ENCODE assay signal across 10 mouse cellular contexts in the genomic region with DNA sequence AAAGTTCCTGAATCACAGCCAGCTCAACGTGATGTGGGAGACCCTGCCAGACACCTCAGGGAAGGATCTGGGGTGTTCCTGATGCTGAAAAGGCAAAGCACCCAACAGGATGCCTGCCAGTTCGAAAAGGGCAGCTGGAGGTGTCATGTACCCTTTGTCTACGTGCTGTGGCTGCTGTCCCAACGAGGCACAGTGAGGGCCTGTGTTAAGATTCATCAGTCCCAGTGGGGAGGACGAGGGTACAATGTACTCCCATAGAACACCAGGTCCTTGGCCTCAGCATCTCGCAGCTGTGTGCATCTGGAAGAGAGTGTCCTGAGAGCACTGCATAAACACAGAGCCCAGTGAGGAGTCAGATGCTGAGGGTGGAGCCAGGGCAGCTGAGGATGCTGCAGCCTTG.
DNase-seq lines count a peak whose midpoint lies in the region; ATAC-seq lines count a peak whose summit lies in the region.
"Had no signal": no experiment of that assay in that cellular context is flagged by ENCODE, and none has a peak within 500 bp of the region (broad histone marks: within the 10 kb centered on the region; RNA-seq: fewer than 3 reads in every experiment).

No protein-coding gene starts in this region.

- H3K4me1 ChIP-seq in liver, embryonic 12.5 days, result no peaks in the 10 kb centered on the region

- H3K36me3 ChIP-seq in liver, embryonic 12.5 days, result no peaks in the 10 kb centered on the region

- H3K4me2 ChIP-seq in liver, embryonic 12.5 days, result no peak overlapping the region

- 0 out of 2 replicates have a peak, but pooled peaks cover 3% of the 10 kb centered on the region for H3K9me3 ChIP-seq in liver, embryonic 12.5 days (replicated peaks)

- WGBS in liver, embryonic 12.5 days (ENCODE audit: insufficient replicate concordance), result 51% methylated on average over 6 of the region's 6 CpGs

- DNase-seq in left cerebral cortex, adult 11 months (ENCODE audit: low spot score), result peak; percentile 57
- DNase-seq in left cerebral cortex, postnatal 4 days, result no peak
- peak; percentile 54 for DNase-seq in gastrocnemius, postnatal 14 days
- peak; percentile 84 for DNase-seq in layer of hippocampus, adult 9-11 months
- DNase-seq in right cerebral cortex, postnatal 36 days (ENCODE audit: low spot score in 2 of 2), result peak; percentile 41 to 43
- DNase-seq: kidney, adult 9 months had no signal

- H3K27me3 ChIP-seq in liver, embryonic 12.5 days (replicated peaks), result no peaks in the 10 kb centered on the region

- intact Hi-C loops in left cerebral cortex, postnatal 4 days (cut with DNase I), result no loop called here
- intact Hi-C loops in gastrocnemius, postnatal 14 days (cut with DNase I; ENCODE audit: low total_unique reads), result no loop called here

- ATAC-seq in erythroid progenitor cell, adult 5-6 weeks (replicated peaks; ENCODE audit: low FRiP score, poor library complexity, severe bottlenecking), result no peak
- no peak for ATAC-seq in liver, embryonic 12.5 days
- ATAC-seq in inflammation-experienced regulatory T-cells, adult 6 months, result no peak

- no peak overlapping the region for H3K27ac ChIP-seq in liver, embryonic 12.5 days
- H3K27ac ChIP-seq: liver, embryonic 14.5 days had no signal

- H3K4me3 ChIP-seq in liver, embryonic 12.5 days, result no peak overlapping the region

- no peak overlapping the region for H3K9ac ChIP-seq in liver, embryonic 12.5 days
- H3K9ac ChIP-seq: liver, embryonic 14.5 days had no signal
